Mouse (Mus musculus) kidney, postnatal 10 days (tissue): ENCODE measurements around the gene Ap1g1.
"Not testable (repeated sequence)": the region's sequence is repeated elsewhere in the genome, so short reads cannot be mapped to it uniquely, and the experiment has no call there.

Experiments used
- DNase-seq: peaks from one replicate; pipeline ENCODE4 v3.0.0; 2021; ENCODE audit warnings: mixed read lengths

Gene Ap1g1

GRCm38 (mm10) chr8:109868003-109868679 is 89.8 kb downstream of the Ap1g1 start, which contains the start of gene Phlpp2:
Gene Phlpp2 (plus strand): TSS chr8:109868542.
- DNase-seq, result peak; percentile 98

- DNase-seq, result peak; percentile 66
These were observed 90.5 kb downstream of the Ap1g1 start for GRCm38 (mm10) chr8:109868680-109869361.

- DNase-seq, result no peak
These were observed 92.7 kb downstream of the Ap1g1 start for GRCm38 (mm10) chr8:109871056-109871455.

GRCm38 (mm10) chr8:109873800-109874199 is 95.4 kb downstream of the Ap1g1 start:
- DNase-seq, result not testable (repeated sequence)

GRCm38 (mm10) chr8:109880012-109880662 is 101.8 kb downstream of the Ap1g1 start:
- peak; percentile 55 for DNase-seq

DNA sequence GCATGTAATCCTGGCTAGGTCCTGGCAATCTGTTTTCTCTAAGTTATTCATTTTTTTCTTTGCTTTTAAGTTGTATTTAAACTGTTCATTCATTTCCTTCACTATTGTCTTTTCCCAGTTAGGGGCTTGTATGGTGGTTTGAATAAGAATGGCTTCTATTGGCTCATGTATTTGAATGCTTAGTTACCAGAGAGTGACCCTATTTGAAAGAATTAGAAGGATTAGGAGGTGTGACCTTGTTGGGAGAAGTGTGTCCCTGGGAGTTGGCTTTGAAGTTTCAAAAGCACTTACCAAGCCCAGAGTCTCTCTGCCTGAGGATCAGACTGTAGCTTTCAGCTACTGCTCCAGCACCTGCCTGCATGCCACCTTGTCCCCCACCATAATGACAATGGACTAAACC is 106.9 kb downstream of the Ap1g1 start:
- DNase-seq, result no peak

DNA sequence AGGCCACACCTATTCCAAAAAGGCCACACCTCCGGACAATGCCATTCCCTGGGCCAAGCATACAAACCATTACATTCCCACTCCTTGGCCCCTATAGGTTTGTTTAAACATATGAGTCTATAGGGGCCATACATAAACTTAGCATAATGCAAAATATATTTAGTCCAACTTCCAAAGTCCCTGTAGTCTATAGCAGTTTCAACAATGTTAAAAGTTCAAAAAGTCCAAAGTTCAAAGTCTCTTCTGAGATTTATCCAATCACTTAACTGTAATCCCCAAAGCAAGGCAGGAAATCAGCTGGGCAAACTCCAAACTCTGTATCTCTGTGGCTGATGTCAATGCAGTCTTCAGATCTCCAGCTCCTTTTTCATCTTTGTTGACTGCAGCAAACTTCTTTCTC is 110.9 kb downstream of the Ap1g1 start:
- DNase-seq, result no peak

DNA sequence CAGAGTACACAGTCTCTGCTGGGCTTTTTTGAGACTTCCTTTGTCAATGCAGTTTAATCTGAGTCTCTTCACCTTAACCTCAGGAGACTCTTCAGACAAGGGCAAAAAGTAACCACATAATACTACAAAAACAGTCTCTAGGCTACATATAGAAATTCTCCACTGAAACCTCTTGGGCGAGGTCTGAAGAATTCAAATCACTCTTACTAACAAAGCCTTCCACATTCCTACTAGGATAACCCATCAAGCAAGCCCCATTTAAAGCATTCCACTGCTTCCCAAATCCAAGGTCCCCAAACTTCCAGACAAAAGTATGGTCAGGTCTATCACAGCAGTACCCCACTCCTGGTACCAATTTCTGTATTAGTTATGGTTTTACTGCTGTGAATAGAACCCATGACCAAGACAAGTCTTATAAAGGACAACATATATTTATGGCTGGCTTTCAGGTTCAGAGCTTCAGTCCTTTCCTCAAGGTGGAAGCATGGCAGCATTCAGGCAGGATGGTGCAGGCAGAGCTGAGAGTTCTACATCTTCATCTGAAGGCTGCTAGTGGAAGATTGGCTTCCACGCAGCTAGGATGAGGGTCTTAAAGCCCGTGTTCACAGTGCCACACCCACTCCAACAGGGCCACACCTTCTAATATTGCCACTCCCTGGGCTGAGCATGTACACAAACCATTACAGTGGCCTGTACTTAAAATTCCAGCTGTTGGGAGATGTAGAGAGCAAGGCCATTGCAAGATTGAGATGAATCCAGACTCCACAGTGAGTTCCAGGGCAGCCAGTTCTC is 112.6 kb downstream of the Ap1g1 start:
- DNase-seq, result no peak

- DNase-seq, result no peak
These were observed 116.3 kb downstream of the Ap1g1 start for GRCm38 (mm10) chr8:109894636-109895035.

DNA sequence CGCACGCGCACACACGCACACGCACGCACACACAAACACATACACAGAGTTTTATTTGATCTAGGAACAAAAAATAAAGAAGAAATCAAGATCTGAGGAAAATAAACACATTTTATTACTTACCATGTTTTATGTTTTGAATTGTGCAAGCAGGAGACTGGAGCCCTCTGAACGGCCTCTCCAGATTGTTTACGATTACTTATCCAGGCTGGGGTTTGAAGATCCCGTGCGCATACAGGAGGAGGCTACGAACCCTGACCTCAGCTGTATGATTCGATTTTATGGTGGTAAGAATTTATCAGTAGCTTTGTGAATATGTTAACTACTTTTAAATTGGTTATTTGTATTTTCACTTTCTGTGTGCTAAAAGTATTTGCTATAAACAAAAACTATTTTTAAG is 117.0 kb downstream of the Ap1g1 start:
- DNase-seq, result no peak

- DNase-seq, result no peak
These were observed 124.0 kb downstream of the Ap1g1 start for GRCm38 (mm10) chr8:109902379-109902778.

- DNase-seq, result no peak
These were observed 125.6 kb downstream of the Ap1g1 start for GRCm38 (mm10) chr8:109903909-109904469.

DNA sequence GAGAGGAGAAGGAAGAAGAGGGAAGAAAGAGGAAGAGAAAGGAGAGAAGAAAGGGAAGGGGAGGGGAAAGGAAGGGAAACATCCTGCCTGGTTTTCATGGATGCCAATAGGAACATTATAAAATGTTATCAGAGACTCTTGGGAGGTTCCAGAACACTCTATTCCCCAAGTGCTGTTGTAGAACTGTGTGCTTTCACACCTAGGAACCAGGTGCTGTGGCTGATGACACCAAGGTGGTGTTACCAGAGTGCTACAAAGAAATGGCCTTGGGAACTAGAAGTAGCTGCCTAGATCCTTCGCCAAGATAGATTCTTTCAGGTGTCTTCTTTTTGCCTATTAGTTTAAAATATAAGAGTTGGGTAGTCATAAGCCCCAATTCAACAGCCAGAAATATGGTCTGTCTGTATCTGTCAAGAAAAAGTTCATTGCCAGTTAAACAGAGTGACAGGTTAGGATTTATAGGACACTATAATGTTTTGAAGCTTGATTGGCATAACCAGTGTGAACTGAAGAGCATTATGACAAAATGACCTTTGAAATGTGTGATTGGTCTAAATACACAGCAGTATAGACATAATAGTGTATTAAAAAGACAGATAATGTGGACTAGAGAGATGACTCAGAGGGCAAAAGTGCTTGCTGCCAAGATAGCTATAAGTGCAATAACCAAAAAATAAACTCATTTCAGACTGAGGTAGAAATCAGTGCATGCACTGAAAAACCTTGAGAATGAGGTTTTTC is 126.7 kb downstream of the Ap1g1 start:
- DNase-seq, result no peak

- DNase-seq, result no peak
These were observed 128.6 kb downstream of the Ap1g1 start for GRCm38 (mm10) chr8:109906907-109907306.

DNA sequence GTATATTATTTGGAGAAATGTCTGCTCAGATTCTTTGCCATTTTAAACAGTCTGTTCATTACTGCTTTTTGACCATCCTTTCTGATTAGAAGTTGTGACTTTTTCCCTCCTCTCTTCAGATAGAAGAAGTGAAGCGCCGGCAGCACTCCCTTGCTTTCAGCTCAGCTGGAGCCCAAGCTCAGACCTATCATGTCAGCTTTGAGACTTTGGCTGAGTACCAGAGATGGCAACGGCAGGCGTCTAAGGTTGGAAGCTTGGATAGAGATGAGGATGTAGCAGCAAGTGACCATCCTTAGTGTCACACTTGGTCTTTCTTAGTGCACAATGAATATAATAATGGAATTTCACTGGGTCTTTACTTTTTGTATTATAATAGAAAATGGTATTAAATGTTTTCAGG is 129.0 kb downstream of the Ap1g1 start:
- no peak for DNase-seq
